Mouse (Mus musculus) embryonic facial prominence, embryonic 15.5 days (tissue): Measurements from ENCODE around the gene Gm20388. TPM values are rescaled to one million over a fixed set of nuclear protein-coding genes. Genes with fewer than 3 reads are reported as not detected.
A peak's percentile ranks its signal among the peaks of the same experiment; 100 is the strongest.
"Not testable (repeated sequence)": the region's sequence is repeated elsewhere in the genome, so short reads cannot be mapped to it uniquely, and the experiment has no call there.

Source experiments
- ATAC-seq: fragments of 200-750 bp; cut with Nextera tagmentation; 2 replicates; pipeline ENCODE4 v1.8.0; 2017; ENCODE audit warnings: low read depth, moderate TSS enrichment; ENCODE audit not compliant: insufficient number of reproducible peaks, low FRiP score, low TSS enrichment
- H3K27ac ChIP-seq: fragments of 300-500 bp; sonication (generic); replicated peaks from 2 replicates; pipeline ENCODE4 v1.5.1; 2015; ENCODE audit warnings: mild to moderate bottlenecking, inconsistent platforms
- H3K27me3 ChIP-seq: fragments of 300-500 bp; sonication (generic); 2 replicates; pipeline ENCODE4 v1.6.1; 2015; ENCODE audit warnings: inconsistent platforms
- H3K36me3 ChIP-seq: fragments of 300-500 bp; sonication (generic); 2 replicates; pipeline ENCODE4 v1.6.1; 2015; ENCODE audit warnings: mild to moderate bottlenecking, inconsistent platforms
- H3K4me1 ChIP-seq: fragments of 300-500 bp; sonication (generic); 2 replicates; pipeline ENCODE4 v1.6.1; 2015; ENCODE audit warnings: inconsistent platforms
- H3K4me2 ChIP-seq: fragments of 300-500 bp; sonication (generic); replicated peaks from 2 replicates; pipeline ENCODE4 v1.6.1; 2015; ENCODE audit warnings: mild to moderate bottlenecking, inconsistent platforms
- H3K4me3 ChIP-seq: fragments of 300-500 bp; sonication (generic); replicated peaks from 2 replicates; pipeline ENCODE4 v1.5.1; 2015; ENCODE audit warnings: mild to moderate bottlenecking, inconsistent platforms
- H3K9ac ChIP-seq: fragments of 300-500 bp; sonication (generic); 2 replicates; pipeline ENCODE4 v1.6.1; 2015; ENCODE audit warnings: inconsistent platforms
- H3K9me3 ChIP-seq: fragments of 300-500 bp; sonication (generic); replicated peaks from 2 replicates; pipeline ENCODE4 v1.6.1; 2016; ENCODE audit warnings: inconsistent platforms
- WGBS: fragments of 180-500 bp; shearing (Covaris S2); methylation state at CpG from one replicate; pipeline ENCODE4 v1.1.7; 2015; 5-methylcytosine and 5-hydroxymethylcytosine counted together
- polyA plus RNA-seq: library from polyadenylated mRNA; unstranded; fragments of >200 nt; fragmentation: Nextera tagmentation; extraction: Ambion mirVana; gene quantifications from 2 replicates; pipeline ENCODE4 v1.2.1, GENCODE M21; 2015

The Gm20388 gene
- polyA plus RNA-seq, 1 experiment from 2014 or later: 8.0 TPM

DNA sequence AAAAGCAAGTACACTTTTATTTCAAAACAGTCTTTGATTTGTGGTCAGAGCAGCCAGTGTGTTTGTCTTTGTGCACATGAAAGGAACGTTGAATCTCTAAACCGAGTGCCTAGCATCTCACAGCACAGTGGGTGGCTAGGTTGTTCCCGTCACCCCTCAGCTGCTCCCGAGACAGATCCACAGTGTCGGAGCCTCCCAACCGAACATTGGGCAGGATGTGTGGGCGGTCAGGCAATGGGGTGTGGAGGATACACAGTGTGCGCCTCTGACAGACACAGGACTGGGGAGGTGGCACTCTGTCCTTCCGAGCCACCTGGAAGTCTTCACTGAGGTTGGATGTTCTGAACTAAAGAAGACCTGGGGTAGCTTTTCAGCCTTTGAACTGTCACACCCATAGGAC lies 3595.1 kb downstream of the Gm20388 start:
- Histone ChIP-seq H3K4me2 (no peak overlapping the region), H3K27ac (no peak overlapping the region), H3K4me1 (no peaks in the 10 kb centered on the region), H3K9ac (no peak overlapping the region), H3K4me3 (no peak overlapping the region), H3K36me3 (peaks cover 87% of the 10 kb centered on the region), H3K27me3 (no peaks in the 10 kb centered on the region), H3K9me3 (no peaks in the 10 kb centered on the region)
- ATAC-seq: no peak
- WGBS: 82% methylated on average over 9 of the region's 9 CpGs

DNA sequence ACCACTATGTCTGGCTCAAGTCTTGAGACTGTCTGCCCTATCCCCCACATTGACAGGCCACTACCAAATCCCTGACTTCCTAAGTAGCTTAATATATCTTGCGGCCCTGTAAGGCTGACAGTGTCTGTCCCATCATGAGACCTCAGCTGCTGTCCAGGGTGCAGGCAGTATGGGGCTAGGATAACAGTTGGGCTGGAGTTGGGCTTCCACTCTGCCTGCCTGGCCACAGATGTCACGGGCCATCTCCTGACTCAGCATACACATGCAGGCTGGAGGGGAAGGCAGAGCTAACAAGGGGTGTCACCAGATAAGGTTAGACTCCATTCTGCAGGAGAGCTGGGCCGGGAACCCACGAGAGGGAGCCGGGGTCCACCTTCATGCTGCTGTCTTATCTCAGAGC lies 3596.5 kb downstream of the Gm20388 start:
- Histone ChIP-seq H3K36me3 (peaks cover 73% of the 10 kb centered on the region), H3K4me2 (no peak overlapping the region), H3K27me3 (no peaks in the 10 kb centered on the region), H3K9me3 (no peaks in the 10 kb centered on the region), H3K27ac (no peak overlapping the region), H3K9ac (no peak overlapping the region), H3K4me3 (no peak overlapping the region), H3K4me1 (no peaks in the 10 kb centered on the region)
- 94% methylated on average over 5 of the region's 5 CpGs for WGBS
- no peak for ATAC-seq

DNA sequence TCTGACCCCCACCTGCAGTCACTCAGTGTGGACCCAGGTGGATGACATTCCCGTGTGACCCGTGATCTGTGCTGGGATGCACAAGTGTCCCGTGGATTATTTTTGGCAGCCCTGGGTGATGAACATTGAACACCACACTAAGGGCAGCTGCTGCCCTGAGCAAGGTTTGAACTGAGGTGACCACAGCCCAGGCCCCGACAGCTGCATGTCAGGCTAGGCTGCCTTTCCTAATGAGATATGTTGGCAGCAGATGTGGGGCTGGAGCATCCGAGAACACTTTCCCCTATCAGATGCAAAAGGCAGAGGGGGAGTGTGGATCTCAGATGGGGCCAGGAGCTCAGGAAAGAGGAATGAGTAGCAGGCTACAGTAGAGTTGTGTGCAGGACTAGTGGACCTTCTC lies 3600.2 kb downstream of the Gm20388 start:
- no peak overlapping the region for H3K4me2 ChIP-seq
- ATAC-seq: no peak
- no peak overlapping the region for H3K27ac ChIP-seq
- H3K36me3 ChIP-seq: peaks cover 37% of the 10 kb centered on the region
- H3K9me3 ChIP-seq: no peaks in the 10 kb centered on the region
- H3K4me3 ChIP-seq: no peak overlapping the region
- 69% methylated on average over 5 of the region's 5 CpGs for WGBS
- H3K27me3 ChIP-seq: peaks cover 32% of the 10 kb centered on the region
- H3K4me1 ChIP-seq: peaks cover 14% of the 10 kb centered on the region
- no peak overlapping the region for H3K9ac ChIP-seq

DNA sequence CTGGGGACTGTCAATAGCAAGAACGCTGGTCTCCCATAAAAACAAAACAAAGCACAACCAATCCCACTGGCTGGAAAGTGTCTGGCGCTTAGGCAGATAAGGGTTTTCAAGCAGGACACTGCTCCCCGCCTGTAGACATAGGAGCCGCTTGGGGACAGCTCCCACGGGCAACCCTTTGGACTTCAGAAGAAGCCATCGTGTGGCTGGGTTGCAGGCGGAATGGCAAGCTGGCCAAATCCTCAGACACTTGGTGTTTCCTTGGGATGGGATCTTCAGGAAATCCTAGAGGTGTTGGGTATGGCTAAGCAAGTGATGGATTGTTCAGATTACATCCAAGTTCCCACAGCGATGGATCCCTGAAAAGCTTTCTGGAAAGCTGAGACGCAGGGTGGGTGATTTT lies 3603.5 kb downstream of the Gm20388 start:
- H3K9ac ChIP-seq: no peak overlapping the region
- peak overlapping the region; percentile 69 for H3K4me3 ChIP-seq
- no peak overlapping the region for H3K27ac ChIP-seq
- no peaks in the 10 kb centered on the region for H3K9me3 ChIP-seq
- H3K27me3 ChIP-seq: peaks cover 44% of the 10 kb centered on the region
- H3K36me3 ChIP-seq: peaks cover 10% of the 10 kb centered on the region; the same call in 1 of the 2 replicates
- peaks cover 18% of the 10 kb centered on the region for H3K4me1 ChIP-seq
- 8% methylated on average over 9 of the region's 9 CpGs for WGBS
- peak overlapping the region; percentile 100 for H3K4me2 ChIP-seq
- no peak for ATAC-seq

DNA sequence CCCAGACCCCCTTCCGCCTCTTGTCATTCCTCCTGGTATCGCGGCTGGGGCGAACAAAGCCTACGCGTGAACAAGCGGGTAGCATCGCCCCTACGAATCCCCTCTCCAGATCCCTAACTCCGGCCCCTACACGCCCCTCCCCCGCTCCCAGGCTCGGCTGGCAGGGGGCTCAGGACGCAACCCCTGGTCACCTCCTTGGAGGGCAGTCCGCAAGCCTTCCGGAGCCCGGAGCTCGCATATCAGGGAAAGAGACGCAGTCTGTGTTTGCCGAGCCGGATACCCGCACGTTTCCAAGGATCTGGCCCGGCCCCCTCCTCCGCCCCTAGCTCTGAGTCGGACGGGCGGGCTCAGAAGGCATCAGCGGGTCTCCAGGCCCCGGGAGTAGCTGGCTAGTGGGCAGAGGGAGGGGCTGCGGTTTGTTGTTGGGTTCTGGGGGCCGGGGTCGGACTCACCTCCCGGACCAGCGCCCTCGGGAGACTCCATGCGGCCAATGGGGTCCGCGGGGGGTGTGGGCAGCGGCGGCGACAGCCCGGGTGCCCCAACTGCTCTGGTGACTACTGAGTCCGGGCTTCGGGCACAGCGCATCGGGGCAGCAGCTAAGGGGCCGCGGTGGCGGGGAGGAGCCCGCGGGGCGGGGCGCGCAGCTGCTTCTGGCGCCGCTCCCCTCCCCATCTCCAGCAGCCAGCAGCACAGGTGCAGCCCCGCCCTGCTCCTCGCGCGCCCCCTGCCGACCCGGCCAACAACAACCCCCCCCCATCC lies 3604.3 kb downstream of the Gm20388 start, which contains the start of gene Dbndd1:
Gene Dbndd1, minus strand, starts transcription at position 683 of the 759 bp plus-strand sequence.
- H3K9me3 ChIP-seq: no peaks in the 10 kb centered on the region
- H3K4me2 ChIP-seq: peak within 1 kb of the TSS; percentile 100
- peaks cover 44% of the 10 kb centered on the region for H3K27me3 ChIP-seq
- H3K27ac ChIP-seq: no peak within 1 kb of the TSS; the same call in 1 of the 2 replicates
- ATAC-seq: peak; percentile 52
- H3K9ac ChIP-seq: peak within 1 kb of the TSS; percentile 53
- WGBS: 1% methylated on average over 53 of the region's 63 CpGs
- H3K4me1 ChIP-seq: peaks cover 25% of the 10 kb centered on the region
- H3K36me3 ChIP-seq: 0 out of 2 replicates have a peak, but pooled peaks cover 2% of the 10 kb centered on the region
- H3K4me3 ChIP-seq: peak within 1 kb of the TSS; percentile 69

DNA sequence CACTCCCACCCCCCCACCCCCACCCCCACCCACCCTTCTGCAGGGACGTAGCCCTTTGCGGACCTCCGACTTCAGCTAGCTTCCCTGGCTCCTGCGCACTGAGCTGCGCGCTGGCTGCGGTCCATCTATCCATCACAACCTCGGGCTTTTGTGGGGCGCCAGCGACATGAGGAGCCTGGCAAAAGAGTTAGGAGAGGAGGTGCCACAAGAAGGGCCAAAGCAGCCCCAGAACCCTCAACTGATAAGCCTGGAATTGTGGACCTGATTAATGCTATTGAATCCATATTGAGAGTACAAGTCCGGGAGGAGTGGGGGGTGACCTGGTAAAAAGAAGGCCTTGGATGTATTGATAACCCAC lies 3604.9 kb downstream of the Gm20388 start:
- peaks cover 44% of the 10 kb centered on the region for H3K27me3 ChIP-seq
- H3K27ac ChIP-seq: no peak overlapping the region
- peak overlapping the region; percentile 69 for H3K4me3 ChIP-seq
- H3K9me3 ChIP-seq: no peaks in the 10 kb centered on the region
- H3K4me2 ChIP-seq: peak overlapping the region; percentile 100
- H3K36me3 ChIP-seq: peaks cover 3% of the 10 kb centered on the region
- 0% methylated on average over 10 of the region's 11 CpGs for WGBS
- H3K4me1 ChIP-seq: peaks cover 25% of the 10 kb centered on the region
- H3K9ac ChIP-seq: no peak overlapping the region
- no peak; the same call in 1 of the 2 replicates for ATAC-seq

DNA sequence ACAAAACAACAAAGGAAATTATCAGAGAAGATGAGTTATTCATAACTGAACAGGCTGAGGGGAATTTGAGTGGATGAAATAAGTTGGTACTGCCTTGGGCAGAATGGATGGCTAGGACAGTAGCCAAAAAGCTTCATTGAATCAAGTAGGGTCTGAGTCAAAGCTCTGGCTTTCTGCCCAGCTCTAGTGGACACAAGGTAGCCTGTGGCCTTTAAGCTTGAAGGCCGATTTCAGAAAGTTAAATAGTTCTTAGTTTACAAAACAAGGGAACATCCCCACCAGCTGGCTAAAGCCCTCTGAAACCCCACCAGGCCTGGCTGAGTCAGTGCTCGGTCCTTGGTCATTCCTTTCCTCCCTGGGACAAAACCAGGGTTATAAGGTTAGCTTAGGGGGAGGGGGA lies 3606.0 kb downstream of the Gm20388 start:
- no peak for ATAC-seq
- no peak overlapping the region for H3K27ac ChIP-seq
- H3K4me2 ChIP-seq: no peak overlapping the region
- peaks cover 12% of the 10 kb centered on the region for H3K36me3 ChIP-seq
- H3K4me1 ChIP-seq: peaks cover 25% of the 10 kb centered on the region
- H3K9me3 ChIP-seq: no peaks in the 10 kb centered on the region
- 28% methylated on average over 2 of the region's 2 CpGs for WGBS
- no peak overlapping the region for H3K9ac ChIP-seq
- H3K27me3 ChIP-seq: peaks cover 44% of the 10 kb centered on the region
- H3K4me3 ChIP-seq: no peak overlapping the region

DNA sequence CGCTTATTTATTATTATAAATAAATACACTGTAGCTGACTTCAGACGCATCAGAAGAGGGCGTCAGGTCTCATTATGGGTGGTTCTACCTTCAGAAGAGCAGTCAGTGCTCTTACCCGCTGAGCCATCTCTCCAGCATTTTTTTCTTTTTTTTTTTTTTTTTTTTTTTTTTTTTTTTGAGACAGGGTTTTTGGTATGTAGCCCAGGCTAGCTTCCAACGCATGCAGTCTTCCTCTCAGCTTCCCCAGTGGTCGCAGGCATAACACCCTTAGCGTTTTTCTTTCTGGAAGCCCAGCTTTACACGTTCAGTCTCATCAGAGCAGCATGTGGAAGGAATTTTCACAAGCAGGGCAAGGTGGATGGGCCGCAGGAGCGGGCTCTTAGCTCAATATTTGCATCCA lies 3607.5 kb downstream of the Gm20388 start:
- no peak for ATAC-seq
- Histone ChIP-seq H3K36me3 (peaks cover 26% of the 10 kb centered on the region), H3K4me2 (peak overlapping the region; percentile 82), H3K27me3 (peaks cover 34% of the 10 kb centered on the region), H3K9me3 (no peaks in the 10 kb centered on the region), H3K4me3 (peak overlapping the region; percentile 60), H3K9ac (no peak overlapping the region), H3K27ac (no peak overlapping the region), H3K4me1 (peaks cover 25% of the 10 kb centered on the region)
- WGBS: 30% methylated on average over 10 of the region's 10 CpGs

DNA sequence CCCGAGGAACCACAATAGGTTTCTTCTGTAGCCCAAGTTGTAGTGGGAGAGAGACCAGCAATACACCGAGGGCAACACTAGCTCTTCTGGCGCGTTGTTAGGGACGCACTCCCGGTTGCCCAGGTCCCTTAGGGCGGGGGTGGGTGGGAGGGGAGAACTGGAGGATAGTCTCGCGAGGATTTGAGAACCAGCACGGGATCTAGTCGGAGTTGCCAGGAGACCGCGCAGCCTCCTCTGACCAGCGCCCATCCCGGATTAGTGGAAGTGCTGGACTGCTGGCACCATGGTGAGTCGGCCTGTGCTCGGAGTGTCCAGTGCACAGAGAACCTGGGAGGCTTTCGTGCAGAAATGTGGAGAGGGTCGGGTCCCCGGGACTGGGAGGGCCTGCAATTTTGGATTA lies 3608.0 kb downstream of the Gm20388 start, which contains the start of gene Gas8:
Gene Gas8, plus strand, starts transcription at position 168 of the 400 bp plus-strand sequence.
- peaks cover 25% of the 10 kb centered on the region for H3K4me1 ChIP-seq
- H3K9me3 ChIP-seq: no peaks in the 10 kb centered on the region
- peak within 1 kb of the TSS; percentile 82 for H3K4me2 ChIP-seq
- whole genome bisulfite sequencing: 0% methylated on average over 20 of the region's 20 CpGs
- peak within 1 kb of the TSS; percentile 60 for H3K4me3 ChIP-seq
- H3K36me3 ChIP-seq: peaks cover 30% of the 10 kb centered on the region
- peaks cover 30% of the 10 kb centered on the region for H3K27me3 ChIP-seq
- H3K9ac ChIP-seq: peak within 1 kb of the TSS; percentile 64
- peak; percentile 90 for ATAC-seq
- no peak within 1 kb of the TSS for H3K27ac ChIP-seq

DNA sequence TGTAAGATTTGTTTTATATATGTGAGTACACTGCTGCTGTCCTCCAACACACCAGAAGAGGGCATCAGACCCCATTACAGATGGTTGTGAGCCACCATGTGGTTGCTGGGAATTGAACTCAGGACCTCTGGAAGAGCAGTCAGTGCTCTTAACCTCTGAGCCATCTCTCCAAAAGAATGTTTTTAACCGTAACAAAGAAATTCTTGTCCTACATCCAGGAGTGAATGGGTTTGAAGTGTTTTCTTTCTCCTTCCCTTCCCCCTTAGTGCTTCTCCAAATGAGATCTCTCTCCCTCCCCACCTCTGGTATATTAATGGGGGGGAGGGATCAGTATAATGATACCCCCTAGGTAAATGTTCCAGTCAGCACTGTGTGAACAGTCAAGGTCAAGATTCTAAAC lies 3609.4 kb downstream of the Gm20388 start:
- not testable (repeated sequence) for H3K4me2 ChIP-seq, ATAC-seq, H3K9me3 ChIP-seq, H3K4me3 ChIP-seq, H3K27ac ChIP-seq, H3K9ac ChIP-seq
- 97% methylated on average over 1 of the region's 1 CpGs for WGBS
- peaks cover 17% of the 10 kb centered on the region for H3K27me3 ChIP-seq
- peaks cover 13% of the 10 kb centered on the region for H3K4me1 ChIP-seq
- H3K36me3 ChIP-seq: peaks cover 44% of the 10 kb centered on the region

DNA sequence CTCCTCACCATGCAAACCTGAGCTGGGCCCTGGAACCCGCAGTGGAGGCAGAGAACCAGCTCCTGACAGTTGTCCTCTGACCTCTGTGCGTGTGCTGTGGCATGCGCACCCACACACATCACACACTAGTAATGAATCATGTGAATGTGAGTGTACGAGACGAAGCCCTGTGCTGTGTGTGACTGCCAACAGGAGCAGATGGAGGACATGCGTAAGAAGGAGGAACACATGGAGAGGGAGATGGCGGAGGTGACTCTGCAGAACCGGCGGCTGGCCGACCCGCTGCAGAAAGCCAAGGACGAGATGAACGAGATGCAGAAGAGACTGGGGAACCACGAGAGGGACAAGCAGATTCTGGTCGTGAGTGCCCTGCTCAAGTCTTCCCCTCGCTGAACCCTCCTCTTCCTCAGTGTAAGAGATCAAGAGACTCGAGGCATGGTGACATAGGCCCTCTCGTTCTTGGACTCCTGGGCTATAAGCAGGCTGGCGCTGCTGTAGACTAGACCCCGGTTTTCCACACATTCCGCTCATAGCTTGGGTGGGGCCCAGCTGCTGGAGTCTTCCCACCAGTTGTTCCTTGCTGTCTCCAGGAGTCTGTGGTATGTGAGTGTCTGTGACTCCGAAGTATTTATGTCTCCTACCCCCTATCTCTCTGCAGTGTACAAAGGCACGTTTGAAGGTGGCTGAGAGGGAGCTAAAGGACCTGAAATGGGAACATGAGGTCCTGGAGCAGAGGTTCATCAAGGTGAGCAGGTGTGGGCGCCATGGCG lies 3617.3 kb downstream of the Gm20388 start:
- Histone ChIP-seq H3K4me2 (no peak overlapping the region), H3K27ac (no peak overlapping the region), H3K36me3 (peaks cover 98% of the 10 kb centered on the region), H3K4me1 (no peaks in the 10 kb centered on the region), H3K4me3 (no peak overlapping the region), H3K9ac (no peak overlapping the region), H3K9me3 (no peaks in the 10 kb centered on the region), H3K27me3 (no peaks in the 10 kb centered on the region)
- WGBS: 87% methylated on average over 25 of the region's 25 CpGs
- ATAC-seq: no peak
